Mouse (Mus musculus): Measurements from ENCODE around the gene Ces1c.
A peak's percentile ranks its signal among the peaks of the same experiment; 100 is the strongest.

Gene Ces1c

GRCm38 (mm10) chr8:93131233-93131980, at the start of gene Ces1c:
Gene Ces1c (minus strand): TSS chr8:93131283.
- no peak for DNase-seq (ENCODE audit: low spot score in 2 of 2)

- no peak for DNase-seq (ENCODE audit: low spot score in 2 of 2)
These were observed 49.6 kb upstream of the Ces1c start for GRCm38 (mm10) chr8:93180581-93181129.

GRCm38 (mm10) chr8:93176593-93176992, 45.5 kb upstream of the Ces1c start:
- DNase-seq (ENCODE audit: low spot score in 2 of 2): no peak

GRCm38 (mm10) chr8:93174554-93174953, 43.5 kb upstream of the Ces1c start:
- no peak for DNase-seq (ENCODE audit: low spot score in 2 of 2)

GRCm38 (mm10) chr8:93171846-93172590, 40.9 kb upstream of the Ces1c start:
- peak in 1 of 2 experiments; percentile 39 for DNase-seq (ENCODE audit: low spot score in 2 of 2)

GRCm38 (mm10) chr8:93163363-93163762, 32.3 kb upstream of the Ces1c start:
- no peak for DNase-seq (ENCODE audit: low spot score in 2 of 2)

GRCm38 (mm10) chr8:93151401-93151800, 20.3 kb upstream of the Ces1c start:
- DNase-seq (ENCODE audit: low spot score in 2 of 2): no peak

GRCm38 (mm10) chr8:93147331-93147730, 16.2 kb upstream of the Ces1c start:
- DNase-seq (ENCODE audit: low spot score in 2 of 2): no peak

GRCm38 (mm10) chr8:93140696-93141095, 9.6 kb upstream of the Ces1c start:
- DNase-seq (ENCODE audit: low spot score in 2 of 2): no peak

GRCm38 (mm10) chr8:93132196-93132595, 1.1 kb upstream of the Ces1c start:
- no peak for DNase-seq (ENCODE audit: low spot score in 2 of 2)

GRCm38 (mm10) chr8:93126476-93126875, 4.6 kb downstream of the Ces1c start:
- DNase-seq (ENCODE audit: low spot score in 2 of 2): no peak

GRCm38 (mm10) chr8:93122005-93122404, 9.1 kb downstream of the Ces1c start:
- DNase-seq (ENCODE audit: low spot score in 2 of 2): no peak

GRCm38 (mm10) chr8:93095376-93095775, 35.7 kb downstream of the Ces1c start:
- no peak for DNase-seq (ENCODE audit: low spot score in 2 of 2)

GRCm38 (mm10) chr8:93091324-93091723, 39.8 kb downstream of the Ces1c start:
- DNase-seq (ENCODE audit: low spot score in 2 of 2): no peak

GRCm38 (mm10) chr8:93088686-93089122, 42.4 kb downstream of the Ces1c start:
- no peak for DNase-seq (ENCODE audit: low spot score in 2 of 2)

- DNase-seq (ENCODE audit: low spot score in 2 of 2): no peak
These were observed 42.9 kb downstream of the Ces1c start for GRCm38 (mm10) chr8:93088193-93088592.

GRCm38 (mm10) chr8:93079887-93080286, 51.2 kb downstream of the Ces1c start, which contains the start of gene Ces1b:
Gene Ces1b (minus strand): TSS chr8:93080017.
- no peak for DNase-seq (ENCODE audit: low spot score in 2 of 2)

GRCm38 (mm10) chr8:93075251-93075650, 55.8 kb downstream of the Ces1c start:
- DNase-seq (ENCODE audit: low spot score in 2 of 2): no peak

GRCm38 (mm10) chr8:93063416-93064117, 67.5 kb downstream of the Ces1c start:
- no peak for DNase-seq (ENCODE audit: low spot score in 2 of 2)

- DNase-seq (ENCODE audit: low spot score in 2 of 2): peak in 1 of 2 experiments; percentile 63
These were observed 71.9 kb downstream of the Ces1c start for GRCm38 (mm10) chr8:93059185-93059584.

- no peak for DNase-seq (ENCODE audit: low spot score in 2 of 2)
These were observed 75.8 kb downstream of the Ces1c start for GRCm38 (mm10) chr8:93055238-93055637.
